Mouse (Mus musculus) liver, embryonic 11.5 days (tissue): ENCODE measurements around the gene Dazap1. TPM values are rescaled to one million over a fixed set of nuclear protein-coding genes. Genes with fewer than 3 reads are reported as not detected.

ENCODE experiments used
- microRNA-seq: library from miRNA; unstranded; fragments of <30 nt; microRNA quantifications from one replicate; pipeline ENCODE4, GENCODE M21; 2017; ENCODE audit warnings: borderline number of aligned reads
- polyA plus RNA-seq: library from polyadenylated mRNA; unstranded; fragments of >200 nt; fragmentation: Nextera tagmentation; extraction: Ambion mirVana; gene quantifications from 2 replicates; pipeline ENCODE4 v1.2.1, GENCODE M21; 2014

The Dazap1 gene
- polyA plus RNA-seq, 1 experiment from 2014 or later: 55.0 TPM

Small RNA genes within 50 kb of the gene (microRNA-seq; reads per million reads assigned to microRNA genes)
- not detected for gene Mir6911

Other genes with a start within 250 kb of the Dazap1 start
- gene Arhgap45, start 244.8 kb upstream of the Dazap1 start, polyA plus RNA-seq: 29.0 and 29.4 TPM in 2 replicates
- 239 and 256 TPM in 2 replicates for gene Polr2e, start 221.7 kb upstream of the Dazap1 start, polyA plus RNA-seq
- 761 and 762 TPM in 2 replicates for gene Gpx4, start 214.3 kb upstream of the Dazap1 start, polyA plus RNA-seq
- gene Sbno2, start 155.9 kb upstream of the Dazap1 start, polyA plus RNA-seq: 17.7 and 19.2 TPM in 2 replicates
- gene Stk11, start 145.7 kb upstream of the Dazap1 start, polyA plus RNA-seq: 25.1 and 33.5 TPM in 2 replicates
- 482 and 514 TPM in 2 replicates for gene Atp5d, start 122.9 kb upstream of the Dazap1 start, polyA plus RNA-seq
- 2.8 and 3.1 TPM in 2 replicates for gene Cbarp, start 120.7 kb upstream of the Dazap1 start, polyA plus RNA-seq
- gene Midn, start 113.2 kb upstream of the Dazap1 start, polyA plus RNA-seq: 19.2 and 20.1 TPM in 2 replicates
- gene Cirbp, start 95.5 kb upstream of the Dazap1 start, polyA plus RNA-seq: 22.5 and 25.1 TPM in 2 replicates
- gene 1600002K03Rik, start 88.5 kb upstream of the Dazap1 start, polyA plus RNA-seq: 21.8 and 27.4 TPM in 2 replicates
- gene Efna2, start 82.0 kb upstream of the Dazap1 start, polyA plus RNA-seq: 9.4 and 10.7 TPM in 2 replicates
- gene Mum1, start 35.1 kb upstream of the Dazap1 start, polyA plus RNA-seq: 67.7 and 71.0 TPM in 2 replicates
- 401 and 427 TPM in 2 replicates for gene Ndufs7, start 12.4 kb upstream of the Dazap1 start, polyA plus RNA-seq
- gene Gamt, start 474 bp upstream of the Dazap1 start, polyA plus RNA-seq: 49.0 and 49.7 TPM in 2 replicates
- 1,270 and 1,408 TPM in 2 replicates for gene Rps15, start 31.0 kb downstream of the Dazap1 start, polyA plus RNA-seq
- gene Apc2, start 34.5 kb downstream of the Dazap1 start, polyA plus RNA-seq: 0.30 and 0.45 TPM in 2 replicates
- 46.2 and 47.8 TPM in 2 replicates for gene 2310011J03Rik, start 59.1 kb downstream of the Dazap1 start, polyA plus RNA-seq
- gene Pcsk4, start 68.0 kb downstream of the Dazap1 start, polyA plus RNA-seq: 12.6 and 12.8 TPM in 2 replicates
- gene Reep6, start 68.5 kb downstream of the Dazap1 start, polyA plus RNA-seq: 74.3 and 76.1 TPM in 2 replicates
- 1.6 and 2.6 TPM in 2 replicates for gene Adamtsl5, start 86.9 kb downstream of the Dazap1 start, polyA plus RNA-seq
- gene Plk5, start 95.0 kb downstream of the Dazap1 start, polyA plus RNA-seq: 0.25 TPM in 2 replicates
- gene Mex3d, start 126.2 kb downstream of the Dazap1 start, polyA plus RNA-seq: 2.5 and 3.7 TPM in 2 replicates
- 174 and 175 TPM in 2 replicates for gene Mbd3, start 138.1 kb downstream of the Dazap1 start, polyA plus RNA-seq
- 835 and 866 TPM in 2 replicates for gene Uqcr11, start 145.3 kb downstream of the Dazap1 start, polyA plus RNA-seq
- gene Tcf3, start 172.2 kb downstream of the Dazap1 start, polyA plus RNA-seq: 148 and 149 TPM in 2 replicates
- gene Onecut3, start 233.3 kb downstream of the Dazap1 start, polyA plus RNA-seq: 0.94 and 1.3 TPM in 2 replicates